Mouse (Mus musculus) kidney, adult 2 months (tissue): Measurements from ENCODE around the gene Nav2. TPM values are rescaled to one million over a fixed set of nuclear protein-coding genes. Genes with fewer than 3 reads are reported as not detected.

Source experiments
- DNase-seq: peaks from one replicate; pipeline ENCODE4 v3.0.0; 2021
- H3K27ac ChIP-seq: fragments of 200-500 bp; 2 replicates; pipeline ENCODE4 v1.5.1; 2012; ENCODE audit warnings: low read depth, low read length, control low read depth, inconsistent platforms; ENCODE audit not compliant: insufficient read depth
- H3K27me3 ChIP-seq: fragments of 200-500 bp; replicated peaks from 2 replicates; pipeline ENCODE4 v1.6.1; 2012; ENCODE audit warnings: mild to moderate bottlenecking, moderate library complexity, low read length, inconsistent platforms; ENCODE audit not compliant: control insufficient read depth, insufficient read depth
- H3K36me3 ChIP-seq: fragments of 200-500 bp; 2 replicates; pipeline ENCODE4 v1.6.1; 2012; ENCODE audit warnings: mild to moderate bottlenecking, moderate library complexity, low read length, inconsistent platforms; ENCODE audit not compliant: control insufficient read depth, insufficient read depth
- H3K4me1 ChIP-seq: fragments of 200-500 bp; 2 replicates; pipeline ENCODE4 v1.6.1; 2011; ENCODE audit warnings: low read length; ENCODE audit not compliant: control insufficient read depth, insufficient read depth
- H3K4me3 ChIP-seq: fragments of 200-500 bp; 2 replicates; pipeline ENCODE4 v1.5.1; 2011; ENCODE audit warnings: mild to moderate bottlenecking, low read depth, low read length, control low read depth; ENCODE audit not compliant: insufficient read depth
- CTCF ChIP-seq: fragments of 200-500 bp; conservative IDR thresholded peaks from 2 replicates; pipeline ENCODE4 v1.5.1; 2011; ENCODE audit warnings: low read depth, mild to moderate bottlenecking, control low read depth, low read length, moderate library complexity, mixed read lengths; ENCODE audit not compliant: insufficient read depth, insufficient read length
- POLR2A ChIP-seq: fragments of 200-500 bp; IDR thresholded peaks from one replicate; pipeline ENCODE4 v1.6.1; 2011; ENCODE audit warnings: low read depth, low read length, control low read depth
- WGBS: fragments of 180-500 bp; shearing (Covaris S2); methylation state at CpG from one replicate; pipeline ENCODE4 v1.1.7; 2018; 5-methylcytosine and 5-hydroxymethylcytosine counted together
- polyA plus RNA-seq: library from polyadenylated mRNA; depleted of rRNA; stranded (reverse); fragments of >200 nt; gene quantifications from 2 replicates; pipeline ENCODE4 v1.2.3, GENCODE M21; 2012

The Nav2 gene
- polyA plus RNA-seq, 1 experiment, result 18.3 TPM

DNA sequence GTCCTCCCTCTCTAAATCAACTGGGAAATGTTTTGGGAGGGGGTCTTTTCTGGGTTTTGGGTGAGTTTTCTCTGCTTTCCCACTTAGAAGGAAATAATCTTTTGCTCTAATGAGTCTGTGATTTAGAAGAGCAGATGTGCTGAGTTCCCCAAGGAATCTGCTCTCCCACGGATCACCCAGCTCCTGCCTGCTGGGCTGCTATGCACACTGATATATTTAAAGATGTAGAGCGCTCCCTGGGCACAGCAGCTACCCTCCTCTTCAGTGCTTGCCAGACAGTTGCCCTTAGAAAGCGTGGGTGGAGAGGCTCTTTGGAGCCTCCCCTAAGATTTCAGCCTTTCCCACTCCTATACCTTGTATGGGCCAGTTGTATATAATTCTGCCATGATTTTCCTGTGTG lies 452.1 kb downstream of the Nav2 start:
- H3K27me3 ChIP-seq, result no peaks in the 10 kb centered on the region
- no peak overlapping the region for H3K4me3 ChIP-seq
- H3K36me3 ChIP-seq, result no peaks in the 10 kb centered on the region
- WGBS, result 80% methylated on average over 3 of the region's 3 CpGs
- no peaks in the 10 kb centered on the region for H3K4me1 ChIP-seq
- H3K27ac ChIP-seq, result no peak overlapping the region
- no peak for DNase-seq
- TF ChIP-seq POLR2A, result no peak
- TF ChIP-seq CTCF, result no peak

DNA sequence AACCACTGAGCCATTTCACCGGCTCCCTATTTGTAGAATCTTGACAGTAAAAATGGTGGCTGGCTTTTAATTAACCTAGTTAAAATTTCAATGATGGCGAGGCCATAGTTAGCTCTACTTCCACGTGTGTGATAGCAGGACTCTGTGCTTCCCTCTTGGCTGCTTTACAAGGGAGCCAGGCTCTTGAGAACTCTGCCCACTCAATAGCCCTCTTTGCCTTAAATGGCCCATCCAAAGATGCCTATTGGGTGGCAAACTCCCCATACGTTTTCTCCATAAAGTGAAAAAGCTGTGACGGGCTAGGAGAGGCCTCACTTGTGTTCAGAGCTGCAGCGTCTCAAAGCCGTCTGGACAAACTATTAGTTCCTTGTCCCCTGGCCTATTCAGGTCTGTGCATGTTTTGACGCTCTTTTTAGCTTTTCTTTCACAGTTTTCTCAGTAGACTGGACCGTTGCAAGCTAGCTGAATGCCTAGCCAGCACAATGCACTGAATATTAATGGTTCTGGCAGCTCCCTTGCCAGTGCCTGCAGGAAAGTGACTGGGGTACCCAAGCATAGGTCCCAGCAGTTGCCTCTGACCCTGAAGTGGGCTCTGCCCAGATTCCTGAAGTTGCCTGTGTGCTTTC lies 453.1 kb downstream of the Nav2 start:
- Histone ChIP-seq H3K36me3 (no peaks in the 10 kb centered on the region), H3K27ac (no peak overlapping the region), H3K4me3 (no peak overlapping the region), H3K4me1 (no peaks in the 10 kb centered on the region), H3K27me3 (no peaks in the 10 kb centered on the region)
- no peak for DNase-seq
- 71% methylated on average over 9 of the region's 9 CpGs for WGBS
- TF ChIP-seq CTCF, result no peak
- TF ChIP-seq POLR2A, result no peak

DNA sequence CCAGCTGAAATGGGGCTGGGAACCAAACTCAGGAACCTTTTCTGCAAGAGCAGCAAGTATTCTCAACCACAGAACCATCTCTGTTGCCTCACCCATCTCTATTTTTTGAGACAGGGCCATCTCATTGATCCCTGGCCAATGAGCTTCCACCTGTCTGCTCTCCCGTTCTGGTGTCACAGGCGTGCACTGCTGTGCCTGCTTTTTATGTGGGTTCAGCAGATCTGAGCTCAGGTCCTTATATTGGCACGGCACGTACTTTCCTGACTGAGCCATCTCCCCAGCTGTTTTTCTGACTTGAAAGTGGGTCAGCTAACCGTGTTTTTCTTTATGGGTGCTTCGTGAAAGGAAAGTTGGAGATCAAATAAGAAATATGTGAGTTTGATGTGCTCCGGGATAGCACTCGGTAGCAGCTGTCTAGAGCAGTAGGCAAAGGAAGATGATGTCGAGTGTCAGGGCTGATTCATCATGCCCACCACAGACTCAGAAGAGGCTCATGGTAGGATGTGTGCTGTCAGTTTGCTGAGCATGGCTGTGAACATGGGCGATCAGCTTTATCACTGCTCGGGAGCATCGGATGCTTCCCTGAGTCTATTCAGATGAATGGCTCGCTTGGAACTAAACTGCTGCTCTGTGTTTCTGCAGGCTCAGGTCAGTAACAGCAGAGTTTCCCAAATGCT lies 456.1 kb downstream of the Nav2 start:
- no peak for TF ChIP-seq CTCF
- TF ChIP-seq POLR2A, result no peak
- 90% methylated on average over 13 of the region's 13 CpGs for WGBS
- no peak overlapping the region for H3K4me3 ChIP-seq
- DNase-seq, result no peak
- no peaks in the 10 kb centered on the region for H3K4me1 ChIP-seq
- H3K27me3 ChIP-seq, result no peaks in the 10 kb centered on the region
- no peak overlapping the region for H3K27ac ChIP-seq
- no peaks in the 10 kb centered on the region for H3K36me3 ChIP-seq

DNA sequence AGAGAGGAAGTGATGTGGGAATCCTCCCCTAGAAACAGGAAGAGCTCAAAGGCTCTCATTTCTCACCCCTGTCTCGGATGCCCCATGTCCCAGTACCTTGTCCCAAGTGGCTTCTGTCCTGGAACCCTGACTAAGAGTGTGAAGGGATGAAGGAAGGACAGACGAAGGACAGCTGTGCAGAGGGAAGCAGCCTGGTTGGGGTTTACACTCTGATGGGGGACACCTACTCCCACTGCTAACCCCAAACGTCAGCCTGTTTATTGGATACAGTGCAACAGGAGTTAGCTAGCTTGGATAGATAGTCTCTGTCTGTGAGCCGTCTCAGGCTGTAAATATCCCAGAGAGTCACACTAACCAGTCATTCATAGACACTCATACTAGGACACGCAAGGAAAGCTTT lies 460.1 kb downstream of the Nav2 start:
- H3K27me3 ChIP-seq, result no peaks in the 10 kb centered on the region
- TF ChIP-seq CTCF, result no peak
- TF ChIP-seq POLR2A, result no peak
- 63% methylated on average over 5 of the region's 5 CpGs for WGBS
- no peak for DNase-seq
- no peak overlapping the region for H3K4me3 ChIP-seq
- no peak overlapping the region for H3K27ac ChIP-seq
- no peaks in the 10 kb centered on the region for H3K4me1 ChIP-seq
- no peaks in the 10 kb centered on the region for H3K36me3 ChIP-seq

DNA sequence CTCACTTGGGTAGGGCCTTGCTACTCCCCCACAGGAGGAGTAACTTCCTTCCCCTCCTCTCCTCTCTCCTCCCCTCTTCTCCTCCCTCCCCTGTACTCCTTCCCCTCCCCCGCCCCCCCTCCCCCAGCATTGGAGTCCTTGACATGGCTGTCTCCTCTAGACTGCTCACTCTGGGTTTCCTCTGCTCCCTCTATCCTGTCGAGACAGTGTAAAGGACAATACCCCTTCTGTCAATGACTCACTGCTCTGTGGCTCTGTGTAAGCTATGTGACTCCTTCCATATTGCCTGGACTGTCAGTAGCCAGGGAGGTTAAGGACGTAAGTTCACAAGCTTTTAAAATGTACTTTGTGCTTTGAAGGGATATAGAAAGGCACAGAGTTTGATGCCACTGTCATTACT lies 460.5 kb downstream of the Nav2 start:
- H3K36me3 ChIP-seq, result no peaks in the 10 kb centered on the region
- no peak for TF ChIP-seq CTCF
- no peak for TF ChIP-seq POLR2A
- WGBS, result 62% methylated on average over 3 of the region's 3 CpGs

DNA sequence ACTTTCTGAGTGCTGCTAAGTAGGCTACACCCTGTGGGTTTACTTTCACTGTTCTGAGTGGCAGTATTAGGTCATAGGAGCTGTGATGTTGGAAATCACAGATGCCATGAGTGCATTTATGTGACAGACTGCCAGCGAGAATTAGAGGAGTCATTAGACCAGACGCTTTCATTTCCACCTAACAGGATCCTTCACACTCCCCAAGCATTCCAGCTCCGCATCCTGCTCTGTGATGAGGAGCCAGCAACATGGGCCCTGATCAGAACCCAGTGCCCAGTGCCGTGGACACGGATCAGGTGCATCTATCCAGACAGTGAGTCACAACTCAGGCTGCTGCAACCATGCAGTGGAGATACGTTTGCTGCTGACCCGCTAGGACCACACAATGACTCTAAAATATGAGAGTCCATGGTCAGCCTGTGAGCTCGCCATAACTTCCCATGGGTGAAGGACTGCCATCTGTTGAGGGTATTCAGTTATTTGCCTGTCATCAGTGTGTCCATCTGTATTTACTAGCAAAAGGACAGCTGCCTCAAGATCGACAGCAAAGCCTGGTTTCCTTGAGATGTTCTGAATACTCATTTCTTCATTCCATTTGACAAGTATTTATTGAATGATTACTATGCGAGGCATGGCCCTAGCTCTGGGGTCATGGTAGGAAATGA lies 461.4 kb downstream of the Nav2 start:
- H3K4me1 ChIP-seq, result no peaks in the 10 kb centered on the region
- TF ChIP-seq POLR2A (no peak), CTCF (no peak)
- H3K36me3 ChIP-seq, result no peaks in the 10 kb centered on the region
- WGBS, result 89% methylated on average over 10 of the region's 10 CpGs
- DNase-seq, result no peak
- H3K4me3 ChIP-seq, result no peak overlapping the region
- H3K27ac ChIP-seq, result no peak overlapping the region
- no peaks in the 10 kb centered on the region for H3K27me3 ChIP-seq

More for the DNA sequence above, 460.5 kb downstream of the Nav2 start:
- no peak for DNase-seq
- no peaks in the 10 kb centered on the region for H3K27me3 ChIP-seq
- no peak overlapping the region for H3K4me3 ChIP-seq
- no peak overlapping the region for H3K27ac ChIP-seq
- no peaks in the 10 kb centered on the region for H3K4me1 ChIP-seq

DNA sequence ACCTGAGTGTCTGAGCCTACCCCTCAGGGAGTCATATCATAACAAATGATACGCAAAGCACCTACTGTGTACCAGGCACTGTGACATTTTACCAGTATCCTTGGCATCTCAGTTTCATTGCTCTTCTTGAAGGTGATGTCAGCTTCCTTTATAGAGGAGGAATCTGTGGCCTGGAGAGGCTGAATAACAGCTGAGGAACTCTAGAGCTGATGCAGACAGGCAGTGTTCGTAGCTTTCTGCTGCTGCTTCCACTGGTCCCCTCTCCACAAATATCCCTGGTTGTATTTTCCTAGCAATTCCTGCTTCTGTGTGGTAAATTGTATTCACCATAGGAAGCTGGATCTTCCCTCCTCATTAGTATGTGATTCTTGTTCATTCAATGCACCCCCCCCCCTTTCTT lies 462.8 kb downstream of the Nav2 start:
- H3K27me3 ChIP-seq, result no peaks in the 10 kb centered on the region
- TF ChIP-seq POLR2A, result no peak
- no peak for TF ChIP-seq CTCF
- no peak for DNase-seq
- no peaks in the 10 kb centered on the region for H3K36me3 ChIP-seq
- H3K27ac ChIP-seq, result no peak overlapping the region
- H3K4me1 ChIP-seq, result no peaks in the 10 kb centered on the region; the same call in 1 of the 2 replicates
- H3K4me3 ChIP-seq, result no peak overlapping the region
- WGBS, result 100% methylated on average over 2 of the region's 2 CpGs
